Mouse (Mus musculus) erythroblast, embryonic 14.5 days (primary cell): ENCODE measurements around the gene Spint4.

ENCODE experiments used
- GATA1 ChIP-seq: IDR thresholded peaks from 2 replicates; pipeline ENCODE4 v1.6.1; 2012; ENCODE audit warnings: low read length, inconsistent platforms, mixed read lengths
- TAL1 ChIP-seq: IDR thresholded peaks from 3 replicates; pipeline ENCODE4 v1.6.1; 2012; ENCODE audit warnings: low read length, inconsistent platforms, mixed read lengths

DNA sequence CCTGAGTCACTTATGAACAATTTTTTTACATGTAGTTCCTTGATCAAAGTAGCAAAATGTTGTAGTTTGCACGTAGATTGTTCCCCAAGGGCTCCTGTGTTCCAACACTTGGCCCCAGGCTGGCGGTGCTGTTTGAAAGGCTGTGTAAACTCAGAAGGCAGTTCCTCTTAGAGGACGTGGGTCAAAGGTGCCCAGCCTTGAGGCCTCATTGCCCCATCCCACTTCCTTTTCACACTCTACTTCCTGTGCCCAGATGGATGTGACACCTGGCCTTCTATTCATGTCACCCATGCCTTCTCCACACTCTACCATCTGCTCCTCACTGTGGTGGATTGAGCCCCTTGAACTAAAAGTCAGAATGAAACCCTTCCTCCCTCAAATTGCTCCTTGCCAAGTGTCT, 18.4 kb upstream of the Spint4 start:
- TF ChIP-seq GATA1 (no peak), TAL1 (no peak)
